Mouse (Mus musculus): ENCODE measurements around the gene Klhdc4. TPM values are rescaled to one million over a fixed set of nuclear protein-coding genes. Genes with fewer than 3 reads are reported as not detected.

Klhdc4 gene
- total RNA-seq (2023) = 10 to 100 TPM; 52.0 to 57.7 TPM

GRCm38 (mm10) chr8:121829048-121829776, at the start of gene Klhdc4:
Gene Klhdc4, minus strand, starts transcription at chr8:121829569.

Other genes starting within 250 kb of the Klhdc4 start
- gene Map1lc3b, start 239.2 kb downstream of the Klhdc4 start, total RNA-seq (2023) = 100 to 1,000 TPM; 311 to 338 TPM
- under 1 TPM; 0.20 to 0.97 TPM for gene Zcchc14, start 176.7 kb downstream of the Klhdc4 start, total RNA-seq (2023)
- not detected for gene Jph3, start 99.9 kb downstream of the Klhdc4 start, total RNA-seq (2023)
- 10 to 100 TPM; 20.1 to 20.2 TPM for gene Slc7a5, start 78.1 kb upstream of the Klhdc4 start, total RNA-seq (2023)
- not detected for gene Car5a, start 115.3 kb upstream of the Klhdc4 start, total RNA-seq (2023)
- gene Banp, start 120.2 kb upstream of the Klhdc4 start, total RNA-seq (2023) = 10 to 100 TPM; 25.4 to 26.4 TPM

Measured in neutrophil, adult 59 days (primary cell).